Comparison of ENCODE assay signal across 10 mouse cellular contexts in genomic region chr8:62080195-62080802, GRCm38 (mm10). TPM values are rescaled to one million over a fixed set of nuclear protein-coding genes. Genes with fewer than 3 reads are reported as not detected.
DNase-seq lines count a peak whose midpoint lies in the region; ATAC-seq lines count a peak whose summit lies in the region.
"Had no signal": no experiment of that assay in that cellular context is flagged by ENCODE, and none has a peak within 500 bp of the region (broad histone marks: within the 10 kb centered on the region; RNA-seq: fewer than 3 reads in every experiment).

No protein-coding gene starts in this region.

- intact Hi-C loops in left cerebral cortex, postnatal 14 days (cut with DNase I) = loop anchor here (5.0 kb wide), 1 partner anchor 1797 kb away; no protein-coding TSS in a partner anchor
- intact Hi-C loops in left cerebral cortex, postnatal 36 days (cut with DNase I) = loop anchor here (2.0 kb wide), 1 partner anchor 1797 kb away; no protein-coding TSS in a partner anchor

- no peak overlapping the region for H3K4me3 ChIP-seq in forebrain, embryonic 13.5 days
- no peak overlapping the region for H3K4me3 ChIP-seq in neural tube, embryonic 12.5 days
- H3K4me3 ChIP-seq: myocyte had no signal

- H3K9ac ChIP-seq in forebrain, embryonic 13.5 days = no peak overlapping the region
- no peak overlapping the region for H3K9ac ChIP-seq in neural tube, embryonic 12.5 days

- peak; percentile 58 to 78 for DNase-seq in left cerebral cortex, postnatal 14 days (ENCODE audit: low spot score in 2 of 2)
- no peak for DNase-seq in left cerebral cortex, postnatal 36 days (ENCODE audit: low spot score in 2 of 2)
- DNase-seq in R1 (ENCODE audit: low read depth, low spot score) = peak; percentile 46
- no peak for DNase-seq in thymus, postnatal 36 days

- 45% methylated on average over 3 of the region's 3 CpGs for WGBS in forebrain, embryonic 13.5 days
- WGBS in neural tube, embryonic 12.5 days = 49% methylated on average over 3 of the region's 3 CpGs

- H3K27ac ChIP-seq in forebrain, embryonic 13.5 days = no peak overlapping the region
- H3K27ac ChIP-seq in neural tube, embryonic 12.5 days = no peak overlapping the region

- no peaks in the 10 kb centered on the region for H3K4me1 ChIP-seq in forebrain, embryonic 13.5 days
- H3K4me1 ChIP-seq in neural tube, embryonic 12.5 days = no peaks in the 10 kb centered on the region

- H3K9me3 ChIP-seq in forebrain, embryonic 13.5 days (replicated peaks) = no peaks in the 10 kb centered on the region
- H3K9me3 ChIP-seq in neural tube, embryonic 12.5 days = no peaks in the 10 kb centered on the region

- ATAC-seq in forebrain, embryonic 13.5 days = peak; percentile 92
- ATAC-seq in neural tube, embryonic 12.5 days (ENCODE audit: low FRiP score, low read depth) = peak; percentile 76; the same call in 1 of the 2 replicates
- ATAC-seq in granulocyte monocyte progenitor cell, adult 5-6 weeks (replicated peaks; ENCODE audit: poor library complexity, severe bottlenecking) = no peak
- no peak for ATAC-seq in erythroblast, adult 5-6 weeks (replicated peaks; ENCODE audit: low FRiP score, poor library complexity, severe bottlenecking)

- H3K4me2 ChIP-seq in forebrain, embryonic 13.5 days = no peak overlapping the region
- H3K4me2 ChIP-seq in neural tube, embryonic 12.5 days (replicated peaks) = no peak overlapping the region

- no peaks in the 10 kb centered on the region for H3K27me3 ChIP-seq in forebrain, embryonic 13.5 days
- no peaks in the 10 kb centered on the region for H3K27me3 ChIP-seq in neural tube, embryonic 12.5 days (replicated peaks)

- no peaks in the 10 kb centered on the region for H3K36me3 ChIP-seq in forebrain, embryonic 13.5 days (ENCODE audit: poor library complexity, severe bottlenecking)
- no peaks in the 10 kb centered on the region for H3K36me3 ChIP-seq in neural tube, embryonic 12.5 days

RNA-seq across cellular contexts. Expression of gene Anxa10, which starts 42.7 kb away (rescaled TPM):
- total RNA-seq in left cerebral cortex, postnatal 14 days (2021) = not detected
- total RNA-seq in left cerebral cortex, postnatal 36 days (2021) = not detected
- polyA plus RNA-seq in forebrain, embryonic 13.5 days (2015; fragmentation: Nextera tagmentation; extraction: Ambion mirVana) = not detected in 2 replicates
- polyA plus RNA-seq in neural tube, embryonic 12.5 days (2016; fragmentation: Nextera tagmentation; extraction: Ambion mirVana) = not detected in 2 replicates
- total RNA-seq in granulocyte monocyte progenitor cell, adult 5-6 weeks (2014; fragmentation: Nextera tagmentation) = not detected in 2 replicates
- not detected in 2 replicates for total RNA-seq in granulocyte monocyte progenitor cell, adult 5-6 weeks (2017)
- total RNA-seq in erythroblast, adult 5-6 weeks (2015; ENCODE audit: low replicate concordance) = not detected in 2 replicates
- not detected in 2 replicates for total RNA-seq in erythroblast, adult 5-6 weeks (2017; ENCODE audit: low replicate concordance)
- total RNA-seq: heart, adult 18-20 months had no signal
- polyA plus RNA-seq: myocyte had no signal

Comparison
In these comparisons a context has a peak if more than half of its experiments do, and no peak if none do; other contexts are left out.
1. DNase-seq: peak in left cerebral cortex, postnatal 14 days (2 of 2) and R1 (single experiment); none in left cerebral cortex, postnatal 36 days (0 of 2) and thymus, postnatal 36 days (0 of 2).
2. ATAC-seq: peak in forebrain, embryonic 13.5 days (single experiment) and neural tube, embryonic 12.5 days (single experiment); none in granulocyte monocyte progenitor cell, adult 5-6 weeks (single experiment) and erythroblast, adult 5-6 weeks (single experiment).